Mouse (Mus musculus): Measurements from ENCODE around the gene Fam234b. TPM values are rescaled to one million over a fixed set of nuclear protein-coding genes. Genes with fewer than 3 reads are reported as not detected.

Fam234b gene
- total RNA-seq, 1 experiment: 7.5 TPM

DNA sequence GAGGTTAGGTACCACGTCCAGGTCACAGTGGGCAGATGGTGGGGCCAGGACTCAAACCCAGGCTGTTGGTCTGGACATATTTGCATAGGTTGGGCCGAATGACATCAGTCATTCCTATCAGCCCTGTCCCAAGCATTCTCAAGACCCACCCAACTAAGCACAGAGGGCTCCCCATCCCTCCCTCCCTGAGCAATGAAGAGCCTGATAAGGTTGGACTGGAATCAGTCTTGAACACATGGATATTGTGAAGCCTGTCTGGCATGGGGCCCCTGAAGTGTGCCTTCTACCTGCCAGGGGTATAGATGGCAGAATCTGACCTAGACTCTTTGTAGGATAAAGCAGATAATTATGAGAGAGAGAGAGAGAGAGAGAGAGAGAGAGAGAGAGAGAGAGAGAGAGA lies 32.1 kb upstream of the Fam234b start:
- in situ Hi-C loops (cut with MboI; ENCODE audit: low sequenced_read_pairs in 2 of 2, unreplicated experiment in 2 of 2): no loop called here
- H3K27ac ChIP-seq (ENCODE audit: insufficient read depth, low read depth, low read length, poor library complexity, severe bottlenecking): no peak overlapping the region

DNA sequence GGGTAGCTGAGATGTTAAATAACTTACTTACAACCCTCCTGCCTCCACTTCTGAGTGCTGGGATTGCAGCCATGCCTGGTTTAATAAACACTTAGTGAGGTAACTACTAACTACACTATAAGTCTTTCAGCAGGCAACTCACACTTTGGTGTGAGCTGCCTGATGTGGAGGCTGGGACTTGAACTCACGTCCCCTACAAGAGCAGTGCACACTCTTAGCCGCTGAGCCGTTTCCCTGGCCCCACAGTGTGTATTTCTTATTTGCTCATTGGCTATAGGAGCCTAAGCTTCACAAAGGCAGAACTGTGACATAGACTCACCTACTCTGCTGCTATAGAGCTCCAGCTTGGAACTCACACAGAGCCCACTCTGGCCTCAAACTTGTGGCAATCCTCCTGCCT lies 31.5 kb upstream of the Fam234b start:
- no peaks in the 10 kb centered on the region for H3K9me3 ChIP-seq (ENCODE audit: control insufficient read depth, insufficient read depth, low read depth, low read length)
- no peak overlapping the region for H3K9ac ChIP-seq (ENCODE audit: insufficient read depth, low read depth, low read length, poor library complexity, severe bottlenecking)
- no peaks in the 10 kb centered on the region; the same call in 1 of the 2 replicates for H3K36me3 ChIP-seq (ENCODE audit: control insufficient read depth, insufficient read depth, low read length, poor library complexity, severe bottlenecking)
- peaks cover 2 to 3% of the 10 kb centered on the region in 2 experiments; a peak in 1 of 4 replicates for H3K4me1 ChIP-seq (ENCODE audit: control insufficient read depth in 2 of 2, insufficient read depth in 2 of 2, low read length in 2 of 2, poor library complexity in 1 of 2)
- H3K27ac ChIP-seq (ENCODE audit: insufficient read depth, low read depth, low read length, poor library complexity, severe bottlenecking): no peak overlapping the region
- H3K4me3 ChIP-seq (ENCODE audit: insufficient read depth in 1 of 2, low read depth in 1 of 2, low read length in 2 of 2, poor library complexity in 1 of 2, severe bottlenecking in 1 of 2): no peak overlapping the region
- DNase-seq (ENCODE audit: low read depth, low spot score): no peak
- TF ChIP-seq ZNF384 (IDR thresholded peaks at IDR 0.05; ENCODE audit: low read depth, low read length) (no peak), MAFK (IDR thresholded peaks at IDR 0.05; ENCODE audit: insufficient read depth, low read depth, low read length) (no peak), CHD2 (IDR thresholded peaks at IDR 0.05; ENCODE audit: low read depth, low read length) (no peak), HCFC1 (IDR thresholded peaks at IDR 0.05; ENCODE audit: borderline replicate concordance, insufficient read depth, low read length) (no peak), ZC3H11A (IDR thresholded peaks at IDR 0.05; ENCODE audit: borderline replicate concordance, low read depth, low read length) (no peak)
- in situ Hi-C loops (cut with MboI; ENCODE audit: low sequenced_read_pairs in 2 of 2, unreplicated experiment in 2 of 2): no loop called here

More for the DNA sequence above, 32.1 kb upstream of the Fam234b start:
- Histone ChIP-seq H3K4me3 (ENCODE audit: insufficient read depth in 1 of 2, low read depth in 1 of 2, low read length in 2 of 2, poor library complexity in 1 of 2, severe bottlenecking in 1 of 2) (no peak overlapping the region), H3K36me3 (ENCODE audit: control insufficient read depth, insufficient read depth, low read length, poor library complexity, severe bottlenecking) (no peaks in the 10 kb centered on the region; the same call in 1 of the 2 replicates), H3K4me1 (ENCODE audit: control insufficient read depth in 2 of 2, insufficient read depth in 2 of 2, low read length in 2 of 2, poor library complexity in 1 of 2) (peaks cover 2 to 3% of the 10 kb centered on the region in 2 experiments; a peak in 1 of 4 replicates), H3K9me3 (ENCODE audit: control insufficient read depth, insufficient read depth, low read depth, low read length) (no peaks in the 10 kb centered on the region), H3K9ac (ENCODE audit: insufficient read depth, low read depth, low read length, poor library complexity, severe bottlenecking) (no peak overlapping the region)
- DNase-seq (ENCODE audit: low read depth, low spot score): no peak
- TF ChIP-seq HCFC1 (IDR thresholded peaks at IDR 0.05; ENCODE audit: borderline replicate concordance, insufficient read depth, low read length): no peak
- no peak for TF ChIP-seq ZC3H11A (IDR thresholded peaks at IDR 0.05; ENCODE audit: borderline replicate concordance, low read depth, low read length)
- TF ChIP-seq MAFK (IDR thresholded peaks at IDR 0.05; ENCODE audit: insufficient read depth, low read depth, low read length): no peak
- TF ChIP-seq CHD2 (IDR thresholded peaks at IDR 0.05; ENCODE audit: low read depth, low read length): no peak
- no peak for TF ChIP-seq ZNF384 (IDR thresholded peaks at IDR 0.05; ENCODE audit: low read depth, low read length)

DNA sequence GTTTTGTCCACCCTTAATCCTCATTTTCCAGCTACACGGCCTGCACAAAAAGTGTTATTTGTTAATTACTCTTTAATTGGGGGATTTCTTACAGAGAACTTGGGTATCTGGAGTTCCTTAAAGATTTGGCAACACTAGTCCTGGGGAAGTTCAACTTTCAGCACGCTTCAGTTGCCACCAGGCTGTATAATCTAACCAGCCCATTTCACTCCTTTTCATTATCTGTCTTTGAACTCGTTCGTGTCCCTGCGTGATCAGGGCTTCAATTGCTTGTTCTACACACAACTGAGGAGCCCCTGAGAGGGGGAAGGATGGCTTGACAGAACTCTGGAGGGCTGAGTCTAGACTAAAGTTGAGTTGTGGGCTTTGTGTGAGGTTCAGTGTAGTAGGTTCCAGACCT lies 31.1 kb upstream of the Fam234b start:
- no peak overlapping the region for H3K27ac ChIP-seq (ENCODE audit: insufficient read depth, low read depth, low read length, poor library complexity, severe bottlenecking)
- in situ Hi-C loops (cut with MboI; ENCODE audit: low sequenced_read_pairs in 2 of 2, unreplicated experiment in 2 of 2): no loop called here
- H3K4me3 ChIP-seq (ENCODE audit: insufficient read depth in 1 of 2, low read depth in 1 of 2, low read length in 2 of 2, poor library complexity in 1 of 2, severe bottlenecking in 1 of 2): no peak overlapping the region; a peak in 1 of 4 replicates

DNA sequence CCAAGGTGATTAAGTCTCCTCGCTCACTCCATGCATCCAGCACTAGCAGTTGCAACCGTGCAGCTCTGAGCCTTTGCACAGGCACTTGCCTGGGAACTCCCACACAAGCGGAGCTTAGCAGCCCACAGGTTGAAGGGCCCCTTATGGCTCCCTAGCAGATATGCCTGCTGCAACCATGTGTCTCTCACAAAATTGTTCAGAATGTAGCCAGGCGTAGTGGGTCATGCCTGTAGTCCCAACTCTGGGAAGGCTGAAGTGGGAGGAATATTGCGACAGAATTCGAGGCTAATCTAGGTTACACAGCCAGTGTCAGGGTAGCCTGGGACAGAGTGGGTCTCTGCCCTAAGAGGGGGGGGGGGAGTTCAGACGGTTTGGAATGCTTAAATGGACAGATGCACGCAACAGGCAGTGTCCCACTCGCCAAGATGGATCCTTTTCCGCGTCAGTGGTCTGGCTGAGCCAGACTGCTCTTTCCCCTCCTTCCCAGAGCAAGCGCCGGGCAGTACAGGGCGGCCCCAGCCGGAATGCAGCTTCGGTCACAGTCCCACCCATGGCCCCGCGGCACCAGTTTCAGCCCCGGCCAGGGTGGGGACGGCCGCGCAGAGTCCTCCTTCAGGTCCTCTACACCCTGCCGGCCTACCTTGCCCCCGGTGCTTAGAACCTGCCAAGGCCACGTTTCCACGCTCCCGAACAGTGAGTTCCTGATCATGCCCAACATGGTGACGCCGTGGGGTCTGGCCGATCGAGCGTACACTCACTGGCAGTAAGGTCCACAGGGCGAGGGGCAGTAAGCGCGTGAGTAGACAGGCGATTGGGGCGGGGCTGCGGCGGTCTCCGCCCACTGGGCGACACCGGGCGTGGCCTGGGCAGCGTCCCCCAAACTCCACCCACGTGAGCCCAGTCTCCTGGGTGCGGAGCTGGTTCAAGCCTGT lies 30.1 kb upstream of the Fam234b start:
- Histone ChIP-seq H3K4me3 (ENCODE audit: insufficient read depth in 1 of 2, low read depth in 1 of 2, low read length in 2 of 2, poor library complexity in 1 of 2, severe bottlenecking in 1 of 2) (peak overlapping the region; percentile 86 to 88), H3K9ac (ENCODE audit: insufficient read depth, low read depth, low read length, poor library complexity, severe bottlenecking) (peak overlapping the region; percentile 86), H3K36me3 (ENCODE audit: control insufficient read depth, insufficient read depth, low read length, poor library complexity, severe bottlenecking) (no peaks in the 10 kb centered on the region; the same call in 1 of the 2 replicates), H3K4me1 (ENCODE audit: control insufficient read depth in 2 of 2, insufficient read depth in 2 of 2, low read length in 2 of 2, poor library complexity in 1 of 2) (peaks cover 5% of the 10 kb centered on the region in 2 experiments; a peak in 1 of 4 replicates), H3K27ac (ENCODE audit: insufficient read depth, low read depth, low read length, poor library complexity, severe bottlenecking) (no peak overlapping the region; the same call in 1 of the 2 replicates), H3K9me3 (ENCODE audit: control insufficient read depth, insufficient read depth, low read depth, low read length) (no peaks in the 10 kb centered on the region)
- in situ Hi-C loops (cut with MboI; ENCODE audit: low sequenced_read_pairs in 2 of 2, unreplicated experiment in 2 of 2): no loop called here
- no peak for TF ChIP-seq ZNF384 (IDR thresholded peaks at IDR 0.05; ENCODE audit: low read depth, low read length)
- no peak for TF ChIP-seq CHD2 (IDR thresholded peaks at IDR 0.05; ENCODE audit: low read depth, low read length)
- TF ChIP-seq HCFC1 (IDR thresholded peaks at IDR 0.05; ENCODE audit: borderline replicate concordance, insufficient read depth, low read length): 0 out of 2 replicates have a peak, but pooled peaks have one; percentile 33
- peak; percentile 42 for DNase-seq (ENCODE audit: low read depth, low spot score)

More for the DNA sequence above, 31.1 kb upstream of the Fam234b start:
- H3K4me1 ChIP-seq (ENCODE audit: control insufficient read depth in 2 of 2, insufficient read depth in 2 of 2, low read length in 2 of 2, poor library complexity in 1 of 2): peaks cover 3 to 5% of the 10 kb centered on the region in 2 experiments; a peak in 1 of 4 replicates
- no peak for TF ChIP-seq HCFC1 (IDR thresholded peaks at IDR 0.05; ENCODE audit: borderline replicate concordance, insufficient read depth, low read length)
- TF ChIP-seq CHD2 (IDR thresholded peaks at IDR 0.05; ENCODE audit: low read depth, low read length): no peak
- no peak for TF ChIP-seq ZC3H11A (IDR thresholded peaks at IDR 0.05; ENCODE audit: borderline replicate concordance, low read depth, low read length)
- TF ChIP-seq ZNF384 (IDR thresholded peaks at IDR 0.05; ENCODE audit: low read depth, low read length): no peak
- no peak for TF ChIP-seq MAFK (IDR thresholded peaks at IDR 0.05; ENCODE audit: insufficient read depth, low read depth, low read length)
- no peaks in the 10 kb centered on the region; the same call in 1 of the 2 replicates for H3K36me3 ChIP-seq (ENCODE audit: control insufficient read depth, insufficient read depth, low read length, poor library complexity, severe bottlenecking)
- H3K9ac ChIP-seq (ENCODE audit: insufficient read depth, low read depth, low read length, poor library complexity, severe bottlenecking): no peak overlapping the region
- H3K9me3 ChIP-seq (ENCODE audit: control insufficient read depth, insufficient read depth, low read depth, low read length): no peaks in the 10 kb centered on the region
- no peak for DNase-seq (ENCODE audit: low read depth, low spot score)
